Mouse (Mus musculus) kidney, postnatal 14 days (tissue): ENCODE results near the gene Zfp457.
"Not testable (repeated sequence)": the region's sequence is repeated elsewhere in the genome, so short reads cannot be mapped to it uniquely, and the experiment has no call there.

Experiments
- DNase-seq: peaks from one replicate; pipeline ENCODE4 v3.0.0; 2022; ENCODE audit warnings: mixed read lengths

The Zfp457 gene

GRCm38 (mm10) chr13:67305822-67306672, at the start of gene Zfp457:
Gene Zfp457 (minus strand): TSS chr13:67306485.
- peak; percentile 91 for DNase-seq

DNA sequence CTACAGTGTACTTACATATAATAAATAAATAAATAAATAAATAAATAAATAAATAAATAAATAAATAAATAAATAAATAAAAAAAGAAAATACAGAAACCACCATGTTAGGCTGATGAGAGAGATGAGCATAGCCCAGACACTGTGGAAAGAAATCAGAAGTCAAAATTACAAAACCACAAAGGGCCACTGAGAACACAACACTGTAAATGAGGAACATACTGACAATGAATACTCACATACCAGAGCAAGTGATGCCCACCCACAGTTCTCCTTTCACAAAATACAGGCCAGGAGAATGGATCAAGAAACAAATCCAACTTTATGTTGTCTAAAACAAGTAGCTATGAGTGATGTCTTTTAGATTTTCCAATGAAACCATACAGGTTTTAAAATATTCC, 45.6 kb upstream of the Zfp457 start:
- no peak for DNase-seq

- no peak for DNase-seq
Observed at GRCm38 (mm10) chr13:67343422-67343821, 37.1 kb upstream of the Zfp457 start.

DNA sequence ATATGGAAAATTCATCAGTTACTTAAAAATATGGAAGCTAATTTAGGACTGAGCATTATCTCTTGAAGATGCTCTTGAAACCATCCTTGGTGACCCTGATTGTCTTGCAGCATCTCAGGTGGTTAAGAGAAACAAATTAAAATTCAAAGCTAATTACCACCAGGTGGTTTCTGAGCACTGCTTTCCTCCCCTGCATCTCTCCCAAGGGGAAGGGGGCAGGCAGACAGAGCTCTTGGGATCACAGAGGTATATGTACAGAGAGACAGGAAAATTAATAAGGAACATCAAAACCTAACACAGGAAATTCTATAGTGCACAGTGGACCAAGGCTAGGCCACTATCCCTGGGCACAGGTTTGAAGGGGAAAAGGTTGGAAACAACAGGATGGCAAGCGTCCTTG, 26.6 kb upstream of the Zfp457 start:
- peak; percentile 0 for DNase-seq

- peak; percentile 92 for DNase-seq
Observed at GRCm38 (mm10) chr13:67332019-67332724, 25.9 kb upstream of the Zfp457 start, which contains the start of gene Zfp595. Gene Zfp595 (minus strand): TSS chr13:67332570.

DNA sequence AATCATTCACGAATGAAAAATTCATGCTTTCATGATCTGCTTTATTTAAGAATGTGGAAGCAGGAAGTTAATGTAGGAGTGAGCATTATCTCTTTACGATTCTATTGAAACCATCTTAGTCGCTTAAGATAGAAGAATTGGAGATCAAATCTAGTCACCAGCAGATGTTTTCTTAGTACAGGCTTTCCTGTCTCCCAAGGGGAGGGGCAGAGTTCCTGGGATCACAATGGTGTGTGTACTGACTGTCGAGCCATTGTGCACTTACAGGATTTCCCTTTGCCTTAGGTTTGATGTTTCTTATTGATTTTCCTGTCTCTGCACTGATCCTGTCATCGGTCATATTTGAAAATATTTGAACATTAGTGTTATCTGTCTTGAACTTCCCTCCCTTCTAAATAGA, 433 bp upstream of the Zfp457 start:
- peak; percentile 3 for DNase-seq

- peak; percentile 47 for DNase-seq
Observed at GRCm38 (mm10) chr13:67278314-67278713, 28.0 kb downstream of the Zfp457 start, which contains the start of gene Zfp458. Gene Zfp458 (minus strand): TSS chr13:67278466.

GRCm38 (mm10) chr13:67269383-67270065, 36.8 kb downstream of the Zfp457 start:
- DNase-seq: not testable (repeated sequence)

DNA sequence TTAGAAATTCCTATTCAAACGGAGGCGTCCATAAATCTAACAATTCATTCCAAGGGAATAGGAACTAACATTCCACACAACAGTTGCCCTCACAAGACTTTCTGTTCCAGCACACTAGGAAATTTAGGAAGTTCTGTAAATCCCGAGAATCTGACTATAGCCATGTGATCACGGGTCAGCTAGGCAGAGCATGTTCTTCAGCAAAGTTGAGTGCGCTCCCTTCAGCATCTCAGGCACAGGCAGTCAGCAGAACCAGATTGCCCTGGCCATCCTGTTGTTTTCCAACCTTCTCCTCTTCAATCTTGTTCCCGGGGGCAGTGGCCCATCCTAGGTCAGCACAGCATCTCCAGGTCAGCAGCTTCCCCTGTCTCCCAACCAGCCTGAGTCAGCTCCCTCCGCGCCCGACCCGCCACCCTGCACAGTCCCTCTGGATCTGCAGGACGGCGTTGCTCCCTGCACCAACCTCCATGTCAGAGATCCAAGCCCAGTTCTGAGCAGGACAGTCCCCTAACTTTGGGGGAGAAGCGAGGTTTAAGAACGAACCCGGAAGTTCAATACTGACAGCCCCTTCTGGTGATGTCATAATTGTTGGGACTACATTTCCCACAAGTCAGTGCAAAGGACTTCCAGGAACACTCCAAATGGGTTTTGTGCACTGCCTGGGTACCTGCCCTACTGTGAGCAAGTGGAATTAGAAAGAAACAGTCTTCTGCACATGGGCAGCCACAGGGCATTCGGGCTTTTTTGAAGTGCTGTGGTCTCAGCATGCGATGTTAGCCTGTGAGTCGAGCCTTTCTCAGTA, 37.5 kb downstream of the Zfp457 start:
- peak; percentile 85 for DNase-seq
